Comparison of ENCODE assay signal across 7 mouse cellular contexts in the genomic region with DNA sequence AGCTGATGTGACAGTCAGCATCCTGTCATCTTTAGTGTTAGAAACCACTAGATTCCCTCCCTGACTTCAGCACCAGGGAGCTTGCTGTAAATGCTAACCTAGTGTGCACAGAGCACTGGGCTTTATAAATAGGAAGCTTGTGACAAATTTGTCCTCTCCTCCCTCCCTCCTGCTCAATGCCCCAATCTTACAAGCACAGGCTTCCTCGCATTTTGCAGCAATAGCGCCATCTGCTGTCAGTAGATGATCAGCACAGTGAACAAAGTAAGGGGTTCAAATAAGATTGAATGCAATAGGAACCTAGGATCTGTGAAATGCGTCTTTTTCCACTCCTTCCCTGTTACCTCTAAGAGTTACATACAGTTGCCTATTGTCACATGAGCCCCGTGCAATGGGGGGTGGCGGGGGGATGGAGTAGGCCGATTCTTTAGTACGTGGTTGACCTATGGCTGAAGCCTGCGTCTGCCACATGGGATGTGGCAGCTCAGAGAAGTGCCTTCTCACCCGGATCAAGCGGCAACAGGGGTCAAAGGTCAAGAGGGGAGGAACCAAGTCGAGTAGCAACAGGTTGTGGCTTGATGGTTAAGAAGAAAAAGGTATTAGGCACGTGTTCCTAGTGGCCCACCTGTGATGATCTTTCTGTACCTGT. TPM values are rescaled to one million over a fixed set of nuclear protein-coding genes. Genes with fewer than 3 reads are reported as not detected.
A peak's percentile ranks its signal among the peaks of the same experiment; 100 is the strongest.
DNase-seq lines count a peak whose midpoint lies in the region; ATAC-seq and TF ChIP-seq lines count a peak whose summit lies in the region.

No protein-coding gene starts in this region.

- no peak overlapping the region for H3K4me3 ChIP-seq in cerebellum, adult 2 months (replicated peaks; ENCODE audit: insufficient read depth, low read depth, low read length)
- no peak overlapping the region for H3K4me3 ChIP-seq in hindbrain, embryonic 15.5 days

- peak; percentile 56 for DNase-seq in T-cell, adult 2 months (ENCODE audit: low spot score)
- DNase-seq in cerebellum, adult 2 months = peak; percentile 70 to 78
- DNase-seq in left cerebral cortex, adult 18-20 months (ENCODE audit: low spot score in 2 of 2) = peak; percentile 84 to 87
- peak; percentile 68 for DNase-seq in right cerebral cortex, postnatal 25 days

- no peaks in the 10 kb centered on the region for H3K27me3 ChIP-seq in cerebellum, adult 2 months (ENCODE audit: control insufficient read depth, insufficient read depth, low read length)
- no peaks in the 10 kb centered on the region for H3K27me3 ChIP-seq in hindbrain, embryonic 15.5 days

- TF ChIP-seq CTCF in cerebellum, adult 2 months (IDR thresholded peaks at IDR 0.05; ENCODE audit: borderline replicate concordance, insufficient read depth, low read depth, low read length) = peak; percentile 87

- no peaks in the 10 kb centered on the region for H3K9me3 ChIP-seq in hindbrain, embryonic 15.5 days

- peaks cover 41% of the 10 kb centered on the region for H3K36me3 ChIP-seq in hindbrain, embryonic 15.5 days

- no peak overlapping the region for H3K4me2 ChIP-seq in hindbrain, embryonic 15.5 days

- no peaks in the 10 kb centered on the region for H3K4me1 ChIP-seq in cerebellum, adult 2 months (ENCODE audit: control insufficient read depth, insufficient read depth, low read length)
- H3K4me1 ChIP-seq in hindbrain, embryonic 15.5 days (replicated peaks) = 0 out of 2 replicates have a peak, but pooled peaks cover 3% of the 10 kb centered on the region

- ATAC-seq in frontal cortex, adult (ENCODE audit: low TSS enrichment) = peak; percentile 60
- peak; percentile 65; the same call in 1 of the 2 replicates for ATAC-seq in hindbrain, embryonic 15.5 days (ENCODE audit: low FRiP score, low read depth)
- peak; percentile 81 for ATAC-seq in megakaryocyte progenitor cell, adult 5-6 weeks (replicated peaks; ENCODE audit: poor library complexity)

- no peak overlapping the region for H3K27ac ChIP-seq in cerebellum, adult 2 months (ENCODE audit: insufficient read depth, low read length)
- 0 out of 2 replicates have a peak overlapping the region, but pooled peaks have one; percentile 57 for H3K27ac ChIP-seq in hindbrain, embryonic 15.5 days (replicated peaks)

- H3K9ac ChIP-seq in hindbrain, embryonic 15.5 days = no peak overlapping the region

- TF ChIP-seq POLR2A in cerebellum, adult 2 months (IDR thresholded peaks at IDR 0.05; ENCODE audit: borderline replicate concordance, insufficient read depth, low read length) = no peak

- WGBS in cerebellum, adult 2 months = 34% methylated on average over 12 of the region's 12 CpGs
- WGBS in hindbrain, embryonic 15.5 days = 40% methylated on average over 12 of the region's 12 CpGs

RNA-seq across cellular contexts. Expression of a gene that starts 37.0 kb away (rescaled TPM):
- 9.8 and 13.9 TPM in 2 replicates for polyA plus RNA-seq in cerebellum, adult 2 months (2012; rRNA removed)
- 20.1 and 23.0 TPM in 2 replicates for polyA plus RNA-seq in hindbrain, embryonic 15.5 days (2015; fragmentation: Nextera tagmentation; extraction: Ambion mirVana)
- total RNA-seq in left cerebral cortex, adult 18-20 months (2021) = 10 to 100 TPM; 24.8 to 27.9 TPM
- not detected in 2 replicates for total RNA-seq in megakaryocyte progenitor cell, adult 5-6 weeks (2015)
- not detected in 2 replicates for total RNA-seq in megakaryocyte progenitor cell, adult 5-6 weeks (2017)

RNA-seq across cellular contexts. Expression of a gene that starts 41.9 kb away (rescaled TPM):
- polyA plus RNA-seq in cerebellum, adult 2 months (2012; rRNA removed) = 0.33 and 0.34 TPM in 2 replicates
- polyA plus RNA-seq in hindbrain, embryonic 15.5 days (2015; fragmentation: Nextera tagmentation; extraction: Ambion mirVana) = 1.9 and 2.7 TPM in 2 replicates
- 1 to 10 TPM in 1 of 2 experiments, under 1 TPM in 1; 0.42 to 1.3 TPM for total RNA-seq in left cerebral cortex, adult 18-20 months (2021)
- 11.5 and 11.9 TPM in 2 replicates for total RNA-seq in megakaryocyte progenitor cell, adult 5-6 weeks (2015)
- 22.8 and 24.8 TPM in 2 replicates for total RNA-seq in megakaryocyte progenitor cell, adult 5-6 weeks (2017)

Comparison
In these comparisons a context has a peak if more than half of its experiments do, and no peak if none do; other contexts are left out.
1. RNA of a gene that starts 37.0 kb away (total RNA-seq): 24.8 to 27.9 TPM in left cerebral cortex, adult 18-20 months; not detected in megakaryocyte progenitor cell, adult 5-6 weeks; every median in the first group is over 10 times any median in the second.
2. RNA of a gene that starts 41.9 kb away (total RNA-seq): 11.5 to 24.8 TPM in megakaryocyte progenitor cell, adult 5-6 weeks; 0.42 to 1.3 TPM in left cerebral cortex, adult 18-20 months; every median in the first group is over 4 times any median in the second.
3. Peak in every context shown above with its lines, with median percentiles within 50 percentile points of each other: DNase-seq and ATAC-seq.